Mouse (Mus musculus) c-Kit-positive CD71-positive TER-119-negative erythroid progenitor cells, embryonic 14.5 days (primary cell): ENCODE data around the gene Ece2.
"Not testable (repeated sequence)": the region's sequence is repeated elsewhere in the genome, so short reads cannot be mapped to it uniquely, and the experiment has no call there.

Experiments
- DNase-seq: peaks from one replicate; pipeline ENCODE4 v3.0.0-alpha.2; 2013; ENCODE audit warnings: low read depth

The Ece2 gene

DNA sequence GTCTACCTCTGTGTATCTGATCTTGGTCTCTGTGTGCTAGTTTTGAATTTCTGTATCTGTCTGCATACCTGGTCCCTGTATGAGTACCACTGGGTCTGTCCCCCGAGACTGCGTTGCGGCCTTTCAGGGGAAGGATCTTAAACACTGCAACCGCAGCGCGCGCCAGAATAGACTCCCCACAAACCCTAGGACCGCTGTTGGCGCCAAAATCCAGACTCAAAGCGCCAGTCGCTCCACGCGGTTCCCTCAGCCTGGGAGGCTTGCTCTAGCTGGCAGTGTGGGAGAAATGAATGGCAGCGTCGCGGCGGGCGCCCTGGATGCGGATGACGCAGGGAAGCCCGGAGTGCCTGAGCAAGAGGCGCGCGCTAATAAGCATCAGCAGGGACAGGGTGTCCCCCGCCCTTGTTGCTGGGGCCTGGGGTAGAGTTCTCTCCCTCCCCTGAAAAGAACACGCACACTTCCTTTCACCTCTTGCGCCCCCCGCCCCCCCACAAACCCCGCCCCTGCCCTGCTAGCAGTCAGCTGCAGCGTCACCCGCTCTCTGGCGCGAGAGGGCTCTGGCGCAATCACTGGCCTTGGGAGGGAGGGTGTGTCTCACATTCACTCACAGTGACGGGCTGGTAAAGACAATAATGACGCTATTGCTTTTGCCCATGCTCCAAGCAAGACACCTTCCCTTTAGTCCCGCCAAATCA is 7.5 kb upstream of the Ece2 start:
- no peak for DNase-seq

DNA sequence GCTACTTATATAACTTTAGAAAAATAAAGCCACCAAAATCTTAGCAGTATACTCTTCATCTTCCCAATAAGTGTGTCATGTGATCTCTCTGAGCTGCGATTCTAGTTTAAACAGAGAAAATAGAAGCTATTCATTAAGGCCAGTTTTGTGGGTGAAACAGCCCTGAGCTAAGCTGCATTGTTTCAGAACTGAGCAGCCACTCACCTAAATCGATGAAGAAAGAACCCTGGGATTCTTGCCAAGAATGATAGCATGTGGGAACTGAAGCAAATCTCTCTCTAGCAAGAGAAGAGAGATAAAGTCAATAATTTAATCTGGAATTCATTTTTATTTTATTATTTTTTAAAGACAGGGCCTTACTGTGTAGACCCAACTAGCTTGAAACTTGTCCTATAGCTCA is 6.4 kb upstream of the Ece2 start:
- DNase-seq = no peak

- DNase-seq = no peak
Observed at GRCm38 (mm10) chr16:20628871-20629391, 697 bp upstream of the Ece2 start.

- DNase-seq = no peak
Observed at GRCm38 (mm10) chr16:20637410-20637809, 7.8 kb downstream of the Ece2 start.

DNA sequence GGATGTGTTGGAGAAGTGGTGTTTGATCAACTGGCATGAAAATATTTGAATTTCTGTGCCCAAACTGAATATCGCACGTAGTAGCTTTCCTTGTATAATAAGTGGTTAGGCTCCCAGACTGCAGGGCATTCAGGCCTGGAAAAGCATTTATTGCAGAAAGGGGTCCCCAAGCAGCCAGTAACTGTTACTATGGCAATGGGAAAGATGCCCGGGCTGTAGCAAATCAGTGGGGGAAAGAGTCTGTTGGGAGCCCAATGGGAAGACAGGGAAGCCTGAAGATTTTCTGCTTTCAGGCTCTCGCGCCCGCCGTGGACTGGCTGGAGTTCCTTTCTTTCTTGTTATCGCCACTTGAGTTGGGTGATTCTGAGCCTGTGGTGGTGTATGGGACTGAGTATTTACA is 8.7 kb downstream of the Ece2 start:
- no peak for DNase-seq

GRCm38 (mm10) chr16:20642161-20642560 is 12.5 kb downstream of the Ece2 start:
- peak; percentile 23 for DNase-seq

DNA sequence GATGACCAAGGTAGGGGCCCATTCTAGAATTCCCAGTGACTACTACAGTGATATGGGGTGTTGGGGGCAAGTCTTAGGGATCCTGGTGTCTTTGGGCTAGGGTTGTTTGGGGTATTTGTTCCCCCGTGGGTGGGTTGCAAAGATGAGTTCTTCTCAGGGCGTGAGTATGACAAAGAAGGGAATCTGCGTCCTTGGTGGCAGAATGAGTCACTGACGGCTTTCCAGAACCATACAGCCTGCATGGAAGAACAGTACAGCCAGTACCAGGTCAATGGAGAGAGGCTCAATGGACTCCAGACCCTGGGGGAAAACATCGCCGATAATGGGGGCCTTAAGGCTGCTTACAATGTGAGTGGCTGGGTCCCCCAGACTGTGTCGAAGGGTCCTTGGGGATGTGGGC is 14.3 kb downstream of the Ece2 start:
- no peak for DNase-seq

DNA sequence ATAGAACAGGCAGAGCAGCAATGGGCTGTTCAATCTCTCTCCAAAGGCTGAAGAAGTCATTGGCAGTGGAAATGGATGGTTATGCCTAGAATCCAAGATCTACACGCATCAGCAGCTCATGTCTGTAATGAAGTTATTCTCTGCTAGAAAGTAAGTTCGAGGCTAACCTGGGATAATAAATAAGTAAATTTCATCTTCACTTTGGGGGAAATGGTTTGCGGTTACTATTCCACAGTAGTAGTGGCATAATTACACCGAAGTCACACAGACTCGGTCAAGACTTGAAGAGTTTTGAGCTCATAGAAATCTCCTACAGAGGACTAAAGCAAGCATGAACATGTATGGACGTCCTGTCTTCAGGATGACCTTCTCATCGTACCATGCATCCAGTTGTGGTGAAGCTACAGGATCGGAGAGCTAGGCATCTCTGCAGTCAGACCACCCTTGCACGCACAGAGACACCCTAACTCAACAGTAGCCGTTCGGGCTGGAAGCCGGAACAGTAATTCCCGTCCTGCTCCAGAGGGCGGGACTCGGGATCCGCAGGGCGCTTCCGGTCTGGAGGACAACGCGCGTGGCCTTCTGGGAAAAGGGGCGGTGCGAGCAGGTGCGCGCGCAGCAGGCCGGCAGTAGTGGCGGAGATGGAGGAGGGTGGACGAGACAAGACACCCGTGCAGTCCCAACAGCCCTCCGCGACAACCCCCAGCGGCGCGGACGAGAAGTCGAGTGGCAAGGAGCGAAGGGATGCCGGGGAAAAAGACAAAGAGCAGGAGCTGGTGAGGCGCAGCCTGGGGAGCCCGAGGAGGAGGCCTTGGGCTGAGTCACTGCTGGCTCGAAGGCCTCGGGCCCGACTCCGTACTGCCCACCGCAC is 21.7 kb downstream of the Ece2 start, which contains the start of gene Psmd2:
Gene Psmd2 (plus strand): TSS at position 577 of the 871 bp plus-strand sequence.
- peak; percentile 87 for DNase-seq

GRCm38 (mm10) chr16:20651947-20652310 is 22.3 kb downstream of the Ece2 start:
- no peak for DNase-seq

DNA sequence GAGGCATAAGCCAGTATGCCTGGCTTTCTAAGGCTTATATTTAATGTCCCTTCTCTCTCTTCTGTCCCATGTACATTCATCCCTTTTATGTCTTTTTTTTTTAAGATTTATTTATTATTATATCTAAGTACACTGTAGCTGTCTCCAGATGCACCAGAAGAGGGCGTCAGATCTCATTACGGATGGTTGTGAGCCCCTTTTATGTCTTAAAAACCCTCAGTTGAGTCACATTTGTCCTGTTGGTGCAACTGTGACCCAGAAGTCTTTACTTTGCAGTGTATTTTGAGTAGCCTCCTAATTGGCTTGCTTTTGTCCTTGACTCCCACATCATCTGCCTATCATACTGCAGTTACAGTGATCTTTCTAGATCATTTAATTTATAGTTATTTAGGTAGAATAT is 23.7 kb downstream of the Ece2 start:
- DNase-seq = no peak

DNA sequence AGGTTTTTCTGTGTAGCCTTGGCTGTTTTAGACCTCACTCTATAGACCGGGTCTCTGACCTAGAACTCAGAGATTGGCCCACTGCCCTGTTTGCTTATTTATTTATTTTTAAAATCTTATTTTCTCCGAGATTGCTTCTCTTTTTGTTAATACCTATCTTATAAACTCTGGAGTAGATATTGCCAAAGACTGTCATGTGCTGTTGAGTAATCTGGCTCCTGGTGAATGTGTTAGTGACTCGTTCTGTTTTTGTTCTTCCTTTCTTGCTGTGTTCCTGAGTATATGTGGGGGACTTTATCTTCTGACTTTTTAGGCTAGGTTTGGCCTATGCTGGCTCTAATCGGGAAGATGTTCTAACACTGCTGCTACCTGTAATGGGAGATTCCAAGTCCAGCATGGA is 28.0 kb downstream of the Ece2 start:
- DNase-seq = no peak

- DNase-seq = not testable (repeated sequence)
Observed at GRCm38 (mm10) chr16:20668013-20668412, 38.4 kb downstream of the Ece2 start, which contains the start of gene Eif4g1. Gene Eif4g1, plus strand, starts transcription at chr16:20668313.

DNA sequence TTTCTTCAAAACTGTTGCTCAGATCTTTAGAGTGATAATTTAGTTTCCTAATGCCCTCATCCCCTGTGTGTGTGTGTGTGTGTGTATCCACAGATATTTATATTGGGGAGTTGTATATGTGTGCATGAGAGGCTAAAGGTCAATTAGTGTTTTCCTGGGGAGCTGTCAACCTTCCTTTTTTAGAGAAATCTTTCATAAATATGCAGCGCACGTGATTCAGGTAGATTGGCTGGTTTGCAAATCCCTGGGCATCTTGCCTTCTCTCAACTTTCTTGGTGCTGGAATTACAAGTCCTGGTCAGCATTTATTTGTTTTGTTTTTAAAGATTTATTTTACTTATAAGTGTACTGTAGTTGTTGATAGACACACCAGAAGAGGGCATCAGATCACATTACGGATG is 40.7 kb downstream of the Ece2 start:
- DNase-seq = no peak

GRCm38 (mm10) chr16:20671886-20672285 is 42.3 kb downstream of the Ece2 start:
- DNase-seq = no peak

- DNase-seq = peak; percentile 85
Observed at GRCm38 (mm10) chr16:20672500-20672902, 42.9 kb downstream of the Ece2 start.

DNA sequence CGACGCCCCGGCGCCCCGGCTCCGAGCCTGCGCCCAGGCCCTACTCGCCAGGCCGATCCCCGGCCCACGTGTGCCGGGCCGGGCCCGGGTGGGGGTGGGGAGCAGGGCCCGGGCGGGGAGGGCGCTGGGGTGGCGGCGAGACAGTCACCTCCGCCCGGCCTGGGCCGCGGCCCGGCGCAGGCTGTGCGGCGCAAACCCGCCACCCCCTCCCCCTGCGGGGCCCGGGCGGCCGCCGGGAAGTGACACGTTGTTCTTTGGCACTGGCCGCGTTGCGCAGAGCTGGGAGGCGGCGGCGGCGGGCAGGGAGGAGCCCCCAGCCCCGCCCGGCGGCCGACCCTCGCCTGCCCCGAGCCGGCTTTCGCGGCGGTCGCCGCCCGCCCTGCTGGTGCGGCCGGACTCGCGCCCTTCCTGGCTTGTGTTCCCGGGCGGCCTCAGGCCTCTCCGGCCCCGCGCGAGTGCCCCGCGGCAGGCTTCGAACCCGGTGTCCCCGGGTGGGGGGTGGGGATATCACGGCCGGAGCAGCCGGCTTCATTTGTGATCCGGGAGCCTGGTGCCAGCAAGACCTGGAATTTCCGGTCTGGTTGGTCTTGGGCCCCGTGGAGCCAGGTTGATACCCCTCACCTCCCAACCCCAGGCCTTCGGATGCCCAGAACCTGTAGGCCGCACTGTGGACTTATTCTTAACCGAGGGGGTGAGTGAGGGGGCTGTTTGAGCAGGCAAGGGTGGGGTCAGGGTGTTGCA is 43.5 kb downstream of the Ece2 start:
- no peak for DNase-seq

DNA sequence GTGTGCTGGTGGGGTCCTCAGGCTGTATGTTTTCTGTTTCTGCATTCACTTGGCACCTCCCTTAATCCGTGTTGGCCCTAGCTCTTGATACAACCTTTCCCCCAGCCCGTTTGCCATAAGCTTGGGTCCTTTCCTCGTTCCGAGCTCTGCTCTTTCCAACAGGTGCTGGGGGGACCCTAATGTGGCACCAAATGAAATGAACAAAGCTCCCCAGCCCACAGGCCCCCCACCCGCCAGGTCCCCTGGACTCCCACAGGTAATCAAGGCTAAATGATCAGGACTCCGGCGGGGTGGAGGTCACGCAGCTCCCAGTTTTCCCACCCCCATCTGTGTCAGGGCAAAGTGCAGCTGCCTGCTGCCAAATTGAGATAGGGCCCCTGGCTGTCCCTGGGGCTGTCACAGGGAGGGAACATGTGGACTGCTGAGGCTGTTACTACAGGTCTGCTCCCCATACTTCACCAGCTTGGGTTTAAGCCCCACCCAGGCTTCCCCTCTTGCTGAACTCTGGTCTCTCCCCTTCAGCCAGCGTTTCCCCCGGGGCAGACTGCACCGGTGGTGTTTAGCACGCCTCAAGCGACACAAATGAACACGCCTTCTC is 44.2 kb downstream of the Ece2 start:
- no peak for DNase-seq

GRCm38 (mm10) chr16:20675213-20675612 is 45.6 kb downstream of the Ece2 start:
- no peak for DNase-seq

GRCm38 (mm10) chr16:20676702-20677101 is 47.1 kb downstream of the Ece2 start:
- DNase-seq = no peak

DNA sequence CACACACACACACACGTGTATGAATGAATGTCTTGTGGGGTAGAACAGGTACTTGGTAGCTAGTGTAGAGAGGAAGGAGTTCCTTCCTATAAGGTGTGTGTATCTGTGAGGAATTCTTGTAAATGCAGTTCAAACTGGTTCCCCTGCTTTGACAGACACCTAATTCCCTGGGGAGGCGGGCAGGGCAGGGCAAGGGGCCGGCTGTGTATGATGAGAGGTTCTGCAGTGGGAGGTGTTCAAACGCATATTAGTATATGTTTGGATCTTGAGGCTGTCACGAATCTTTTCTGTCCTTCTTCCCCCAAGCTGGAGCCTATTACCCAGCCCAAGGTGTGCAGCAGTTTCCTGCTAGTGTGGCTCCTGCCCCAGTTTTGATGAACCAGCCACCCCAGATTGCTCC is 47.8 kb downstream of the Ece2 start:
- DNase-seq = no peak

DNA sequence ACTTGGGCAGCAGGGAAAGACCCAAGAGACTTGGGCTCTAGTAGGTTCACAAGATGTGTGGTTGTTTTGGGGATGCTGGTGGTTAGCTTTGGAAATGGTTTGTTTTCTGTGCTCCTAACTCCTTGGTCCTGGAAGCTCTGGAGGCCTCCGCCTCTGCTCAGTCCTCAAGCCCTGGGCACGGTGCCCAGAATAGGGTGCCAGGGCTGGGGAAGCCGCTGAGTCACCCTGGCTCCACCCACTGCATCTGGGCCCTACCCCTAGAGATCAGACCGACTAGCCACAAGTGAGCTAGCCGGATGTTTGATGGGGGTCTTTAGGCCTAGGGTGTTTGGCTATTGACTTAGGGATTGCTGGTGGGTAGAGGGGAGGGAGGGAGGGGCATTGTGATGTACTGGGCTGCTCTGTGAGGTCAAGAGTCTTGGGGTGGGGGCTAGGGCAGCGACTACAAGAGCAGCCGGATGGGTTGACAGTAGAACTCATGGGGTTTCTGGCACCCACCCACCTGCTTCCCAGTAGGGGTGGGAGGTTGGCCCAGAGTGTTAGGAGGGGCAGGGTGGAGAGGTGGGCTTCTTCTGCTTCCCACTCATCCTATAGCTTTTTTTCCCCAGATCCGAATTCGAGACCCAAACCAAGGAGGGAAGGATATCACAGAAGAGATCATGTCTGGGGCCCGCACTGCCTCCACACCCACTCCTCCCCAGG is 48.5 kb downstream of the Ece2 start:
- no peak for DNase-seq
